Comparison of ENCODE assay signal across 7 mouse cellular contexts in the genomic region with DNA sequence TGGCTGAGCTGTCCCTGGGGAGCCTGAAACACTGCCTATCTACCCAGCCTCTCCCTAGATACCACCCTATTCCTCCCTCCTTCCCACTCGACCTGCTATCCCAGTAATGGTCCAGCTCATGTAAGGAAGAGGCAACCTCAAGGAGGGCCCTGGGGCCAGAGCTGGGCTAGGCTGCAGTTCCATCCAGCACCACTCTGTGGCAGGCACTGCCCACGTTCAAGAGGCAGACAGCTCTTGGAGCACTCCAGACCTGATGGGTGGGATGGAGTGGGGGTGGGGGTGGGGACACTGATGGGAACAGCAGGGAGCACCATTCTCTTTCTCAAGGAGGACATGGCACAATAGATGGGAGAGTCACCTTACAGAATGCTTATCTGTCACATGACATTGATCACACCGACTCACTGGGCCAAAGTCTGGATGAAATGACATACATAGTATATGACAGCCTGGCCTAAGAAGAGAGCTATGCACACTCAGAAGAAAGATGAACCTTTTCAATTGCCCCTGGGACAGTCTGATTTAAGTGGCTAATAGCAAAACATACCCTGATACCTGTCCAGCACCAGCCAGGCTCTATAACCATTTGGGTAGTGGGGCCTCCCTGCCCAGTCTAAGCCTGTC. TPM values are rescaled to one million over a fixed set of nuclear protein-coding genes. Genes with fewer than 3 reads are reported as not detected.
DNase-seq lines count a peak whose midpoint lies in the region; ATAC-seq and TF ChIP-seq lines count a peak whose summit lies in the region.

No protein-coding gene starts in this region.

- no peaks in the 10 kb centered on the region for H3K36me3 ChIP-seq in stomach, embryonic 15.5 days

- H3K4me2 ChIP-seq in stomach, embryonic 15.5 days: no peak overlapping the region

- H3K27me3 ChIP-seq in stomach, embryonic 15.5 days (replicated peaks): no peaks in the 10 kb centered on the region

- H3K9me3 ChIP-seq in stomach, embryonic 15.5 days: no peaks in the 10 kb centered on the region

- peaks cover 34% of the 10 kb centered on the region for H3K4me1 ChIP-seq in stomach, embryonic 15.5 days

- no peak overlapping the region for H3K27ac ChIP-seq in stomach, embryonic 15.5 days

- no peak overlapping the region for H3K9ac ChIP-seq in stomach, embryonic 15.5 days

- ATAC-seq in stomach, embryonic 15.5 days (ENCODE audit: insufficient read depth, low FRiP score, low read depth): peak; percentile 50

- no peak overlapping the region for H3K4me3 ChIP-seq in stomach, embryonic 15.5 days (replicated peaks)

- no peak for TF ChIP-seq POLR2A in brain, embryonic 14.5 days (IDR thresholded peaks at IDR 0.05; ENCODE audit: borderline replicate concordance, extremely low read depth, insufficient read depth, insufficient read length, poor library complexity, severe bottlenecking)

- TF ChIP-seq CTCF in brain, embryonic 14.5 days (IDR thresholded peaks at IDR 0.05; ENCODE audit: borderline replicate concordance, extremely low read depth, insufficient read depth, insufficient read length): peak; percentile 92

- WGBS in stomach, embryonic 15.5 days: 17% methylated on average over 3 of the region's 3 CpGs

- peak; percentile 60 for DNase-seq in urinary bladder, postnatal 14 days (ENCODE audit: low spot score)
- DNase-seq in urinary bladder, adult 18-20 months (ENCODE audit: low spot score in 2 of 2): no peak
- DNase-seq in brain, embryonic 14.5 days (ENCODE audit: low read depth): peak; percentile 73
- DNase-seq in forelimb bud, embryonic 11.5 days (ENCODE audit: low read depth, low spot score): peak; percentile 30
- peak; percentile 49 for DNase-seq in kidney, adult 9 months
- peak; percentile 81 for DNase-seq in lung, postnatal 10 days

RNA-seq across cellular contexts. Expression of a gene that starts 15.4 kb away (rescaled TPM):
- polyA plus RNA-seq in brain, embryonic 14.5 days (2012; rRNA removed): 58.9 and 61.1 TPM in 2 replicates
- 9.6 and 12.1 TPM in 2 replicates for polyA plus RNA-seq in stomach, embryonic 15.5 days (2015; fragmentation: Nextera tagmentation; extraction: Ambion mirVana)

RNA-seq across cellular contexts. Expression of a gene that starts 28.6 kb away (rescaled TPM):
- 9.6 and 11.1 TPM in 2 replicates for polyA plus RNA-seq in brain, embryonic 14.5 days (2012; rRNA removed)
- polyA plus RNA-seq in stomach, embryonic 15.5 days (2015; fragmentation: Nextera tagmentation; extraction: Ambion mirVana): 6.8 and 8.3 TPM in 2 replicates

RNA-seq across cellular contexts. Expression of a gene that starts 55.9 kb away (rescaled TPM):
- 1.5 and 1.7 TPM in 2 replicates for polyA plus RNA-seq in brain, embryonic 14.5 days (2012; rRNA removed)
- polyA plus RNA-seq in stomach, embryonic 15.5 days (2015; fragmentation: Nextera tagmentation; extraction: Ambion mirVana): 2.0 and 2.5 TPM in 2 replicates

RNA-seq across cellular contexts. Expression of a gene that starts 57.5 kb away (rescaled TPM):
- polyA plus RNA-seq in brain, embryonic 14.5 days (2012; rRNA removed): 51.0 and 64.7 TPM in 2 replicates
- polyA plus RNA-seq in stomach, embryonic 15.5 days (2015; fragmentation: Nextera tagmentation; extraction: Ambion mirVana): 49.9 and 59.5 TPM in 2 replicates

Comparison
In these comparisons a context has a peak if more than half of its experiments do, and no peak if none do; other contexts are left out.
1. DNase-seq: peak in urinary bladder, postnatal 14 days (single experiment), brain, embryonic 14.5 days (single experiment), forelimb bud, embryonic 11.5 days (single experiment), kidney, adult 9 months (single experiment) and lung, postnatal 10 days (single experiment); none in urinary bladder, adult 18-20 months (0 of 2).